Mouse (Mus musculus) layer of hippocampus, adult 9-11 months (tissue): Measurements from ENCODE around the gene Rsu1.

ENCODE experiments used
- DNase-seq: peaks from one replicate; pipeline ENCODE4 v3.0.0; 2022

Rsu1 gene

DNA sequence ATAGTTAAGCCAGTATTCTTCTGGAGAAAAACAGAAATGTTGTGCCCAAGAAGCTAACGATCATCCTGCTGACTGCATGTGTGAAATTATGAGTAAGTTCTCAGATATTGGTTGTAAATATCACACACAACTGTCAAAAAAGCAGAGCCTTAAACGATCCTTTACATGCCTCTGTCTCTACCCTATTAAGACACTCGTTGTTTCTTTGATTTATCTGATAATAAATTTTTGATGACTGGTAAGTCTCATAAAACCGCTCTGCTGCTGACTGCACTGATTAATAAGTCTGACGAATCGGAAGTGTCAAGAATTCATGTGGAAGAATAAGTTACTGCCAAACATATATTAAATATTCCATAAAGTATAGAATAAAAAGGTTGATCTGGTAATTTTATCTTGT is 126.0 kb downstream of the Rsu1 start:
- DNase-seq, result no peak

DNA sequence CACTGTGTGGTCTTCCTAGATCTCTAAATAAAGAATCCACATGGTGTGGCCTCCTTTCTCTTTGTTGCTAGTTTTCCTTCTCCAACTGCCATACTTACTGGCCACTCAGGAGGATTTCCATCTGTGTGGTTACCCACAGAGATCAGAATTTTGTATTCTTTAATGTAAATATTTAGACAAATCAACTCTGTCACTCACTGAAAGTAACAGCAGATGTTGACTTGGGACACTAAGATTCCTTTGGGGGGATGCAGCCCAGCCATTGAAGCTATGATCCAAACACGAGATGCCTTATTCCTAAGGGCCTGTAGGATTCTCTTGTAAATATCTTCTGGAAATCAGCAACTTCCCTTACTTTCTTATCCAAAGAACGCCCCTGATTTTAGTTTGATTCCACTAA is 136.3 kb downstream of the Rsu1 start:
- no peak for DNase-seq

DNA sequence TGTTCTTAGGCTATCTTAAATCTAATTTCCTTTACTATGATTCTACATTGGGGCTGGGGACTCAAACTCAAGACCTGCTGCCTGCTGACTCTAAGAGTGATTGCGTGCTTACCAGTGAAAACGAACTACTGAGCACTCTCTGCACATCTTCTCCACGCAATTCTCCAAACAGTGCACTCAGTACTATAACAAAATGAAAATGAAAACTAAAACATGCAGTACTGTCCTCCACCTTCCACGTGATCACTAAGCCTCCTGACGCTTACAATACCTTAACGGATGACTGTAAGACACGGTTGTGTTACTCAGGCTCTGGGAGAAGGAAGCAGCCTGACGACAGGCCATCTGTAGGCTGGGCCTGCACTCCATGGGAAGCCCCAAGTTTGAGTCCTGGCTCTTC is 138.4 kb downstream of the Rsu1 start:
- no peak for DNase-seq

DNA sequence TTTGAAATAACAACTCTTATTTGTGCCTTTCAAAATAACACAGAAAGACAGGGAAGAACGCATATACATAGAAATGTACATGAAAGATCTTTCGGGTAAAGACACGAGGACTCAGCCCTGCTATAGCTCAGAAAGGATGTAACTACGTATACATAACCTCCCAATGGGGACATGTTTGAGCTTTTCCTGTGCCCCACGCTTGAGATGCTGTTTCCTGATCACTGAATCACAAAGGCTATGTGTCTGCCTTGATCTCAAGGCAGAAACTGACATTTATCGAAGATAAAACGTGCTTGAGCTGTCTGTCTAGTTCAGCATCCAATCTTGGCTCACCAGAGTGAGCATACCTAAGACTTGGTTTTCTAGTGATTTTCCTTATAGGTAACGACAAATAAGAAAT is 138.8 kb downstream of the Rsu1 start:
- no peak for DNase-seq

DNA sequence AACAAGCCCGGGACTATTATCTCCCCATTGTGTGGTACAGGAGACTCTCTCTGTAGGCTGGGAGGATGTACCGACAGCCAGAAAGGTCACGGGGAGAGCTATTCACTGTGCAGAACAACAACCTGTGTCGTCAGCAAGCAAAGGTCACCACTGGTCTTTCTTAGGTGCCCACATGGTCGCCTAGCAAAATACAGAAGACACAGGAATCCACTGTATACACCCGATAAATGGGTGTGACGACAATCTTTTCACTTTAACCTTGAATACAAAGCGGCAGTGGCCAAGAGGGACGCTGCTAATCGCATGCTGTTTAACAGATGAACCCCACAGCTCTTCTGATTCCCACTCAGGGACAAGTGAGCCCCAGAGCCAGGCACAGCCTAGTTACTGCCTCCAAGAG is 141.4 kb downstream of the Rsu1 start:
- no peak for DNase-seq

DNA sequence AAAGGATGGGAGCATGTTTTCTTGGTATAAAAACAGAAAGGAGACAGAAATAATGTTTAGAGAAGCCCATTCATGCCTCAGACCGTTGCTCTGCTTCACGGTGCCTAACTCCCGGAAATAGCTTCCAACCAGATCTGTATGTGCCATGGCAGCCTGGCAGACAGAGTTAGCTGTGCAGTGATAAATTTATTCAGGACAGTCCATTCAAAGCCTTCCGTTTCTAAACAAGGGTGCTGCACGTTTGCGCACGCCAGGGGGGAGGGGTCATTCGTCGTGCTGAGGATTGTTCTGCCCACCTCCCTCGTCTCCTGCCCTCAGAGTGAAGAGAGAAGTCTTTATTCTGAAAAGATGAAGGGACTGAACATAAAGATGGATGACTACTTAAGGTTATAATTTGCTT is 141.9 kb downstream of the Rsu1 start:
- DNase-seq, result no peak

DNA sequence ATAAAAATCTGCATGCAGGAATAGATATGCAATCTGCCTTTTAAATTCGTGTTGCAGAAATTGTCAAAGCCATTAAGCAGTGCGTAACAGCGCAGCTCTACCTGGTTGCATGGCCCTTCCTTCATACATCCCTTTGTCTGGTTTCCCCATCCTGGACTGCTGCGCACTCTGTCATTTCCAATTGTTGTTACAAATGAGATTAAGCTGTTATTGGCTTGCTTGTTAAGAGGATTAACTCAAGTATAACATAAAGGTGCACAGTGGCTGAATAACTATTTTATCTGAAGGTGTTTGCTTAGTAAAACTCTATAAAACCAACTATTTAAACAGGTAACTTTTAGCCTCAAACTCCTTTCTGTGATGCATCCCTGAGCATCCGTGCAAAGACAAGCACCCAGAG is 150.8 kb downstream of the Rsu1 start:
- DNase-seq, result no peak

DNA sequence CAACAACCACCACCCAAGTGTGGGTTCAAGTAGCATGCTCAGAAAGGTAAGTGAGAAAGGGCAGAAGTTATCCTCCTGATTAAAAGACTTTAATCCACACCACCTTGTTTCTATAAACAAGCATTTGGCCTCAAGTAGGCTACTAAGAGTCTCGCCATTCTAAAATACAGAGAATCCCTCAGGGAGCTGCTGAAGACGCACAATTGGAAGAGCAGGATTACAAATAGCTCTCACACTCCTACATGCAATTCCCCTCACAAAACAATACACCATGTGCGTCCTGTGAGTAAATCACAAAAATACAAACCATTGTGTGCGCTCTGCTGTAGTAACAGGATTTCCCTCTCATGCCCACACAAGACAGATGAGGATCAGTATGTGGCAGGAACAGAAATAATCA is 153.3 kb downstream of the Rsu1 start:
- peak; percentile 43 for DNase-seq

DNA sequence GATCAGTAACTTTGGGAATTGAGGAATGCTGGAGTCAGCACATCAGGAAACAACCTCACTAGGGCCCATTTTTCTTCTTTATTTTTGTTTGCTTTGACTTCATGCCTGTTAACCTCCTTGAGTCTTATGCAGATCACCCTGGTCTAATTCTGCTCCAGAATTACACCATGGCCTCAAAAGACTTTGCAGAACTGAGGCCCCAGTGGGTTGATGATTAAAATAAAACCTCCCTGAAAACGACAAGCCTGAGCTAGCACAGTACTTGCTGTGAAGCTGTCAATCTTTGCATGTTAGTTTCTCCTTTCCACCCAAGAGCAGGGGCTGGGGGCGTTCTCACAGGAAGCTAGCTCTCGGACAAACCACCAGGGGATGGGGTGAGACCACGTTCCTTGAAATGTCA is 164.7 kb downstream of the Rsu1 start:
- no peak for DNase-seq

DNA sequence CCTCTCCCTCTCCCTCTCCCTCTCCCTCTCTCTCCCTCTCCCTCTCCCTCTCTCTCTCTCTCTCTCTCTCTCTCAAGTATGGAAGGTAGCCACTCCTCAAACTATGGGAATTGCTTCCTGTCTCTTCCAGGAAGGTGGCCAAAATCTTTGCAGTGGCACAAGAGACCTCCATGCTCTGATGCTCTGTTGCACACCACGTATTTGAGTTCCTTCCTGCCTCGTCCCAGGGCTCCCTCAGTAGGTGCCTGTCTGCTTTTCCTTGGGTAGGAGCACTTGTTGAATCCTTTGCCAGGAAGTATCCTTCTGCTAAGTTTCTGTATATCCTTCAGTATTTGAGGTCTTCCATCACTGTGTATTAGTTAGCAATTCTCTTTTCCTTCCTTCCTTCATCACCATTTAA is 166.8 kb downstream of the Rsu1 start:
- DNase-seq, result no peak

DNA sequence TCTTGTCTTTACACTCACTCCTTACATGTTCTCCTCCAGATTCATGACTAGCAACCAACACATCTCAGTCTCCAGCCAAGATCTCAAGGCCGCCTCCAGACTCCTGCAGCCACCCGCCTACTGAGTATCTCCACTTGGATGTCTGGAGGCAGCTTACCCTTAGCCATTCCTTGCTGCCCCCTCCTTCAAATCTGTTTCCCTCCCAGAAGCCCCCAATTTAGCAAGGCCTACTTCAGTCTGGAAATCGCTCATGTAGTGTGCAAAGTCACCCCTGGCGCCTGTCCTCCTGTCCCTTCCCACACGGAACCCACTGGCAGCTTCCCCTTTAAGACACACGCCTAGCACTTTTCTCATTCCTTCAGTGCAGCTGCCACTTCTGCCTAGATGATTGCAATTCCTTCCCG is 167.4 kb downstream of the Rsu1 start:
- DNase-seq, result no peak

DNA sequence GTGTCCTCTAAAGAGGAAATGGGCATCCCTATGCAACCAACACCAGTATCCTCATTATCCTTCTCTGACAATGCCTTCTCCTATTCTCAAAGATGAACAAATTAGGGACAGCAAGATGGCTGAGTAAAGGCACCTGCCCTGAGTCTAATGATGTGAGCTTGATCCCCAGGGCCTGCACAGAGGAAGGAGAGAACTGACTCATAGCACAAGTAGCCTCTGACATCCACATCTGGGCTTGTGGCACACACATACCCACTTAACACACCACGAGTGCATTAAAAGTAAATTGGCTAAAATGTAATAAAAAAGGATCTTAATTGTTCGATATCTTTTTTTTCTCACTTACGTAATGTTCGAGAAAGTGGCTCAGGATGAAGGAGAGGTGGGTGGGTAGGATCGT is 177.2 kb downstream of the Rsu1 start:
- no peak for DNase-seq

DNA sequence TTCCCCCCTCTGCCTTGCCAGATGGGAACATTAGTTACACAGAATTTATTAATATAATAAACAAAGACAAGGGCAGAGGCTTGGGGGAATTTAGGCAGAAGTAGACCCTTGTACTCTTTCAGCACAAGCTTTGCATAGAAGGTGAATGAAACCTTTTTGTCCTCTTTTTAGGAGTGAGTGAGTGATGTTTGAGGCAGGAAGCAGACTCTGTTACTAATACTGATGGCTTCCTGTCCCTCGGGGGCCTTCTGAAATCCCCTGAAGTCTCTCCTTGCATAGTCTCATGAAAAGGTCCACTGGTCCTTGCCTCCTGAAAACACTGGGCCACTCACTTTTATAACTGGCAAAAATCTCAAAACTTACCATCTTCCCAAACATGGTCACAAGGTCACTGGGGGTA is 177.6 kb downstream of the Rsu1 start:
- DNase-seq, result no peak

DNA sequence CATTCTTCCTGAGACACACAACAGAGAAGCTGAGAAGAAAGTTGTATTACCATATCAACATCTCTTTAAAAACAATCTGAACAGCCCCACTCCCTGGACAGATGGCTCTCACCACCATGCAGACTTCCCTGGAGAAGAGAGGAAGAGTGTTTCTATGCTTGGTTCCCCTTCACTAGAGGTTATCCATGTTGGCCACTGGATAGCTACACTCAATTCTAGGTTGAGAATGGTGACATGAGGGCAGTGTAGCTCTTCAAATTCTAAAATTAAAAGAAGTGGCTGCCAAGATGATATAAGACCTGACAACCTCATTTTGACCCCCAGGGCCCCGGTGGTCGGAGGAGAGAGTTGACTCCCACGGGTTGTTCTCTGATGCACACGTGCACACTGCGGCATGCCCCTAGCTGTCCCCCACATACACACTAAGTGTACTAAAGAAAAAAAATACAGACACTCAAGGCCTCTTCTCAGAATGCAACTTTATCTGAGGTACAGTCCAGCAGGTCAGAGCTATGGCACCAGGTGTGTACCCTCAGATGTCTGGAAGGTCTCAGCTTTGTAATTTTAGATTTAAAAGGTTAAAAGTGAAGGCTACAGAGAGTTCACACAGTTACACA is 179.7 kb downstream of the Rsu1 start:
- DNase-seq, result no peak

DNA sequence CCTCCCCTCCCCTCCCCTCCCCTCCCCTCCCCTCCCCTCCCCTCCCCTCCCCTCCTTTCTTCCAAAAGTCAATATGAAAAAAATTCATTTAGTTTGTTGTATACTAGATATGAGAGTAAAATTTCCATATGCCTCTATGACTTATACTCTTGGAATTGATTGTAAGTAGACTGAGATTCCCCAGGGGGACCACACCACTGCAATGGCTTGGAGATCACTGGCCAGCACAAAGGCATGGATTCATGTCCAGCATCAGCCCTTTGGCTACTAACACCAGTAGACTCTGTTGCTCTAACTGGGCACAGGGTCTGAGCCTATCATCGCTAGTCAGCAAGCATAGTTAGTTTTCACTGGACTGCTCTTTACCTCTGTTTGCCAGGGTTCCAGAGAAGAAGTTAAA is 180.4 kb downstream of the Rsu1 start:
- no peak for DNase-seq

DNA sequence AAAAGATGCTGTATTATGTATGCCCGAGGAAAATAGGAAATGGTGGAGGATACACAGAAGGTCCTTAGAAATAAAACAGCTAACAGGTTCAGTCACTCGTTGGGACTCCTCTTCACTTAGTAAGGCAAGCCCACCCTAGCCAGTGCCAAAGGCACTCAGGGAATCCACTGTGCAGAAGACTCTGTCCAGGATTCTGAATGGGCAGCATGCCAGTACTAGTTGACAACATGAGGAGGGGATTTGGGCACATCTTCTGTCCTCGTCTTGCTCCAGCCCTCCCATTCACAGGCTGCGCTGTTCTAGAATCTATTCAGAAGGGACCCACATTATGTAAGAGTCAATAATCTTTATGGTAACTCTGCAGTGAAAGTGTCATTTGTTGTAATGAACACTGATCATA is 181.4 kb downstream of the Rsu1 start:
- DNase-seq, result no peak

DNA sequence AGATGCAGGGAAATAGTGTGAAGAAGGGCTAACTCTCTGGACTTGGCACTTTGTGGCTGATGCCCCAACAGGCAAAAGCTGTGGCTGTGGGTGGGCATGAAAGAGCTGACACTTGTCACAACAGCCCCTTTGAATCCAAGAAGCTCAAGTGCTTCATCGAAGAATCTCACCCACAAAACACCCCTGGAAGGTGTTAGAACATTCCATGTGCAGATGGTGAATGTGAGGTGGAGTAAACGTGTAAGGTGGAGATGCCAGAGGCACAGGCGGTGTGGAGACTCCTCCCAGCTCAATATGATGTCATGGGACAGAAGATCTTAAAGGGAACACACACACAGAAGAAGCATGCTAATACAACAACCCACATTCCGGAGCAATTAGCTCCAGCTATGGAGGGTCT is 182.9 kb downstream of the Rsu1 start:
- DNase-seq, result no peak

DNA sequence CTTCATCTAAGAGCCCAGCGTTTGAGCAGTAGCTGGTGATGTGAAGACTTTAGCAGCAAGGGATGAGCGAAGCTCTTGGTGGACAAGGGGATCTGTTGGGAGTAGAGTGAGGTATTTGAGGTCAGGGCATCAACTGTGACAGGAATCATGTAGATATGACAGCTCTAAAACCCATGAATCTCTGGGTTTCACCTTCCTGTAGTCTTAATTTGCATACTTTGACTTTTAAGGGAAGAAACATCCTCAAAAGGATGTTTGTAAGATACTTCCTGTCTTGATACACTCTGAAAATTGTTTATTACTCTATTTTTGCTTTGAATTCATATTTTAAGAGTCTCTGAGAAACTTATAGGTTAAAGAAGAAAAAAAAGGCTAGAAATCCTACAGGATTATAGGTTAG is 183.4 kb downstream of the Rsu1 start:
- no peak for DNase-seq

DNA sequence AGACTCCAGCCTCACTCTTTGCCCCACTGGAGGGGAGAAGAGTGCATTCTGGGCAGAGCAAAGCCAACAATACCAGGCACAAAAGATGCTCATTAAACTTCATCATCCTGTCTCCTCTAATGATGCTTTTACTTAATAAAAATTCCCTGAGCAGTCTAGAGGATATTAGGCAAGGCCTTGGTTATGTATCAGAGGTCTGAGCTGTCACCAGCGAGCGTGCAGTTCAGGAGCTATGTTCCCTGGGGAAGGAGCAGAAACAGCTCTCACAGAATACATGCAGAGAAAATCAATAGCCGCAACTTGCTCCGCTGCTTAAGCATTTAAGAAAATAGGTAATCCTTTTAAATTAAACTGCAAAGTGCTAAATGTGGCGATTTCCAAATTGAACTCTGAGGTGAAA is 187.0 kb downstream of the Rsu1 start:
- no peak for DNase-seq

DNA sequence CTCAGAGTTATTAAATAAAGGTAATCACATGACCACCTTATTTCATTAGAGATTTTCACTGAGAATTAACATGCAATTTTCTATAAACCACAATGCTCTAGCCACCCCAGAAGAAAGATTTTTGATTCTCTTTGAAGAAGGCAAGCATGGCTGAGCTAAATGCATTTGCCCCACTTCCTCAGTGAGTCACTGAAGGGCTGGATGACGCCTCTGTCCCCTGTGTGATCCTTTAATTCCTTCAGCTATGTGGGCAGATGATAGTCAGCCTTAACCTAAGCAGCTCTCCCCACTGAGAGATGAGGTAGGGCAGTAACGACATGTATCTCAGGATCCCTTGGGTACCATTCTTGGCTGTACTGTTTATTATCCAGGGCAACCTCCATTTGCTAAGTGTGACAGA is 190.7 kb downstream of the Rsu1 start:
- no peak for DNase-seq

DNA sequence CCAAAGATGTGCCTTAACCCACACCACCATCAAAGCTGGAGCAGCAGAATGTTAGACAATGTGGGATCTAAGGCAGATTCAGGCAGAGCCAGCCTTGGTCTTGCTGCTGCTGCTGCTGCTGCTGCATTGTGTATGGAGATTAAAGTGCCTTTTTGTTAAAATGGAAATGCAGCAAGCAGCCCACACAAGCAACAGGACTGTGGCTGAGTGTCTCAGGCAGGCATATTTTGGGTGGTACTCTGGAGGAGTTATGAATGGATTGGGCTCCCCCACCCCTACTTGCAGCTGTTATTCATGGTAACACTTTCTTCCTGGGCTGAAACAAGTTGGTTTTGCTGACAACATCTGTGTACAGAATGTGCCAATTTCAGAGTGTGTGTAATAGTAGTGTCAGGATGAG is 199.0 kb downstream of the Rsu1 start:
- no peak for DNase-seq

DNA sequence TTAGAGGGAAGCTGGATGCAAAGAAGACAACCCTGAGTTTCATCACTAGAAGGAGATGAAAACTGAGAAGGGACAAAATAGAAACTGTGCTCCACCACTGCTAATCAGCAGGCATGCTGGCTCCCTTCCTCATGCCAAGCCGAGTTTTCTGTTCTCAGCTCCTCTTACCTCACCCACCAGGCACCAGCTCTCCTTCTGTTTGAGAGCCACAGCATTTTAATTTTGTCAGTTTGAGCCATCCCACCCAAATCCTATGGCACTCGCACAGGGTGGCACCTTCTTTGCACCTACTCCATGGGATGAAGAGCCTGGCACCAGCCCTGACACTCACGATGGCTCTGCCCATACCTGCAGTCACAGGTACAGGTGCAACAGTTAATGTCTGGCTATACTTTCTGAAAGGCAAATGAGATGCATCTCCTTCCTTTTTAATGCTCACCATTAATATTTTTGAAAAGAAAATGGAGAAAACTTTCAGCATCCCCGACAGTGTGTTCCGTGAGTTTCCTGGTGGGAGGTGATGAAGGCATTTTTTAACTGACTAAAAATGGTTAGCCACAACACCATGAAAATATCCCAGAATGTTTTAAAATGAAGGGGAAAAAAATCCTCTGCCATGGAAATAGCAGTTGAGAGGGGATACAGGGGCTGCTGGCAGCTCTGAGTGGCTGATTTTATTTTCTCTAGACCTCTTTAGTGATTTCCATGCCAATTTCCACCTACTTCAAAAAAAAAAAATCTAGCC is 210.6 kb downstream of the Rsu1 start:
- peak; percentile 18 for DNase-seq

DNA sequence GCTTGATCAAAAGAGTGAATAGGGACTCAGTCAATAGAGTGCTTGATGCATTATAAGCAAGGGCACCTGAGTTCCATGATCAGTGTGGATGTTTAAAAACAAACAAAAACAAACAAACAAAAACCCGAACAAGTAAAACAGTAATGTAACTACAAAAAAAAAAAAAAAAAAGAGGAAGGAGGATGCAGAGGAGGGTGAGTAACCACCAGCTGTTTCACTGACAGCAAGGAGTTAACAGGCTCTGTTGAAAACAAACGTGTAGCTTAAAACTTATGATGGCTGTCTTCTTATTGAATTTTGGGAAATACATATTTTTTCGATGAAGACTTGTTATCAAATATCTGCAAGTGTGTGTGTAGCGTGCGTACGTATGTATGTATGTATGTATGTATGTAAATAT is 222.6 kb downstream of the Rsu1 start:
- no peak for DNase-seq

DNA sequence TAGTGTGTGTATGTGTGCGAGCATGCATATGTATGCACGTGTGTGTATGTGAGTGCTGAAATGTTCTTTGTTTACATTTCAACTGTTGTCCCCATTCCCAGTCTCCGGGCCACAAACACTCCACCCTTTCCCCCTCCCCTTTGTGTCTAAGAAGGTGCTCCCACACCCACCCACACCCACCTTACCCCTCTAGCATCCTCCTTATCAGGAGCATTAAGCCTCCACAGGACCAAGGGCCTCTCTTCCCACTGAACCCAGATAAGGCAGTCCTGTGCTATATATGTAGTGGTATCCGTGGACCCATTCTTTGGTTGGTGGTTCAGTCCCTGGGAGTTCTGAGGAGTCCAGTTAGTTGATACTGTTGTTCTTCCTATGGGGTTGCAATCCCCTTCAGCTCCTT is 226.7 kb downstream of the Rsu1 start:
- no peak for DNase-seq

DNA sequence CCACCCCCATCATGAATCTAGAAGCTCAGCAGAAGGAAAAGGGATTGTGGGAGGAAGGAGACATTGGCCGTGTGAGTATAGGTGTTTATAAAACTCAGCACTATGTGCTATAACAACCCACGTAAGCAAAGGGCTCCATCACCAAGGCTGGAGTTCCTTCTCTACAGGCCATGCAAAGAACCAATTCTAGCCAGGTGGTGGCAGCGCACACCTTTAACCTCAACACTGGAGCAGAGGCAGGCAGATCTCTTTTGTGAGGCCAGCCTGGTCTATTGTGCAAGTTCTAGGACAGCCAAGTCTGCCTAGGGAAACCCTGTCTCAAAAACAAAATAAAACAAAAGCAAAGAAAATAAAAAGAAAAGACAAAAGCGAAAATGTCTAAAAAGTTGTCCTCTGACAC is 231.4 kb downstream of the Rsu1 start:
- DNase-seq, result no peak
